Mouse (Mus musculus): ENCODE data around the gene Lat. TPM values are rescaled to one million over a fixed set of nuclear protein-coding genes. Genes with fewer than 3 reads are reported as not detected.

Gene Lat
- total RNA-seq, 2 experiments from 2014 or later, result 1.1 to 1.3 TPM

GRCm38 (mm10) chr7:126373007-126373406, 3.6 kb upstream of the Lat start:
- DNase-seq (ENCODE audit: extremely low spot score in 1 of 2, low spot score in 1 of 2), result no peak

GRCm38 (mm10) chr7:126368367-126368766, 1.0 kb downstream of the Lat start:
- no peak for DNase-seq (ENCODE audit: extremely low spot score in 1 of 2, low spot score in 1 of 2)

GRCm38 (mm10) chr7:126367636-126368035, 1.7 kb downstream of the Lat start:
- DNase-seq (ENCODE audit: extremely low spot score in 1 of 2, low spot score in 1 of 2), result no peak

- no peak for DNase-seq (ENCODE audit: extremely low spot score in 1 of 2, low spot score in 1 of 2)
These were observed 6.3 kb downstream of the Lat start for GRCm38 (mm10) chr7:126363038-126363437.

- no peak for DNase-seq (ENCODE audit: extremely low spot score in 1 of 2, low spot score in 1 of 2)
These were observed 10.3 kb downstream of the Lat start for GRCm38 (mm10) chr7:126359049-126359448.

- DNase-seq (ENCODE audit: extremely low spot score in 1 of 2, low spot score in 1 of 2), result no peak
These were observed 11.0 kb downstream of the Lat start for GRCm38 (mm10) chr7:126358413-126358812.

GRCm38 (mm10) chr7:126357838-126358237, 11.5 kb downstream of the Lat start:
- DNase-seq (ENCODE audit: extremely low spot score in 1 of 2, low spot score in 1 of 2), result no peak

GRCm38 (mm10) chr7:126356793-126357591, 12.4 kb downstream of the Lat start:
- no peak for DNase-seq (ENCODE audit: extremely low spot score in 1 of 2, low spot score in 1 of 2)

- DNase-seq (ENCODE audit: extremely low spot score in 1 of 2, low spot score in 1 of 2), result peak in 1 of 2 experiments; percentile 36
These were observed 13.3 kb downstream of the Lat start for GRCm38 (mm10) chr7:126355847-126356597.

- DNase-seq (ENCODE audit: extremely low spot score in 1 of 2, low spot score in 1 of 2), result no peak
These were observed 14.4 kb downstream of the Lat start for GRCm38 (mm10) chr7:126354738-126355614.

- no peak for DNase-seq (ENCODE audit: extremely low spot score in 1 of 2, low spot score in 1 of 2)
These were observed 15.4 kb downstream of the Lat start for GRCm38 (mm10) chr7:126353994-126354365.

- DNase-seq (ENCODE audit: extremely low spot score in 1 of 2, low spot score in 1 of 2), result no peak
These were observed 15.9 kb downstream of the Lat start for GRCm38 (mm10) chr7:126353251-126353993.

- no peak for DNase-seq (ENCODE audit: extremely low spot score in 1 of 2, low spot score in 1 of 2)
These were observed 17.9 kb downstream of the Lat start for GRCm38 (mm10) chr7:126351419-126351951.

GRCm38 (mm10) chr7:126350748-126351418, 18.5 kb downstream of the Lat start:
- DNase-seq (ENCODE audit: extremely low spot score in 1 of 2, low spot score in 1 of 2), result no peak

GRCm38 (mm10) chr7:126348293-126348692, 21.1 kb downstream of the Lat start:
- DNase-seq (ENCODE audit: extremely low spot score in 1 of 2, low spot score in 1 of 2), result no peak

- no peak for DNase-seq (ENCODE audit: extremely low spot score in 1 of 2, low spot score in 1 of 2)
These were observed 22.3 kb downstream of the Lat start for GRCm38 (mm10) chr7:126347098-126347497.

- DNase-seq (ENCODE audit: extremely low spot score in 1 of 2, low spot score in 1 of 2), result no peak
These were observed 23.4 kb downstream of the Lat start for GRCm38 (mm10) chr7:126345969-126346368.

- DNase-seq (ENCODE audit: extremely low spot score in 1 of 2, low spot score in 1 of 2), result no peak
These were observed 23.8 kb downstream of the Lat start for GRCm38 (mm10) chr7:126345557-126345956.

GRCm38 (mm10) chr7:126340896-126341295, 28.5 kb downstream of the Lat start:
- no peak for DNase-seq (ENCODE audit: extremely low spot score in 1 of 2, low spot score in 1 of 2)

All from layer of hippocampus, postnatal 25 days (tissue).